Comparison of ENCODE assay signal across 16 mouse cellular contexts in the genomic region with DNA sequence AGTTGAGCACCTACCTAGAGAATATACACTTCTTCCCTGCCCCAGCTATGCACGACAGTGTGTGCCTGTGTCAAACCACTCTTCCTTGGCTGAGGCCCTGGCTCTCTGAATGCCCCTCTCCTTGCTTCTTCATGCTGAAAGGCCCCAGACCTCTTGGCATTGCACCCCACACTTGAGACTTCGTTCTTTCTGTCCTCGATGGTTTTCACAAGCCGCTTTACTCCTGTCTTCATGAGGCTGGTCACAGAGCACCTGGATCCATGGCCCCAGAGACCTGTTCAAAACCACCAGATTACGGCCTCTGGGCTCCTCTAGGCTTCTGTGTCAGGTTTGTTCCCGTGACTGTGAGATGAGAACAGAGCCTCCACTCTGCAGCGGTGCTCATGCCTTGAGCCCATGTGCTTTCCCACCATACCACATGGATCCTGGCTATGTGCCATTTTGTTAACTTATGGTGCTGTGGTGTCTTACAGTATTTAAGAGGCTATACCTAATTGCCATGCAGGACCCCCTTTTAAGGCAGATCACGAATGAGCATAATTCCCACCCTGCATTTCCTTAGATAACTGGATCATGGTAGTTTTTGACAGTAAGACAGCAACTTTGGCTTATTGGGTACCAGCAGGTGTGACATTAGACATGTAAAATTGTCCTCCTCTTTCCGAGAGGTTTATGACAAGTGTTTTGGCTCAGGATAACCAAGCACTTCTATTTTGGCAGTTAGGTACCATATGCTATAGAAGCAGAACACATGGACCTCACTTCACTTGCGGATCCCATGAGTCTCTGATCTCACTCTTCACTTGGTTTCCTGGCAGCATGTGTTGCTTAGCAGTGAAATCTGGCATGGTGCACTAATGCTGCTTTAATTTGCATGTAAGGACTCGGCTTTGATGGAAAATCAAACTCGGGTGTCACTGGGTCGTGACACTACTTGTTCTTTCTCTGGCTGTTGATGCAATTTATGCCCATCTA.
A peak's percentile ranks its signal among the peaks of the same experiment; 100 is the strongest.
DNase-seq lines count a peak whose midpoint lies in the region; ATAC-seq lines count a peak whose summit lies in the region.
"Had no signal": no experiment of that assay in that cellular context is flagged by ENCODE, and none has a peak within 500 bp of the region (broad histone marks: within the 10 kb centered on the region; RNA-seq: fewer than 3 reads in every experiment).

No protein-coding gene starts in this region.

- peak; percentile 78 for ATAC-seq in forebrain, embryonic 13.5 days
- ATAC-seq in forebrain, embryonic 11.5 days (replicated peaks; ENCODE audit: low FRiP score) = no peak
- ATAC-seq: lung, postnatal 0 days; midbrain, embryonic 13.5 days had no signal

- DNase-seq in forebrain, embryonic 11.5 days (ENCODE audit: low spot score) = no peak
- DNase-seq in layer of hippocampus, adult 11-12 months (ENCODE audit: low spot score) = peak; percentile 73
- DNase-seq in layer of hippocampus, postnatal 25 days (ENCODE audit: extremely low spot score in 1 of 2, low spot score in 1 of 2) = no peak
- DNase-seq in cerebellum, adult 9-10 months = peak; percentile 58
- DNase-seq in layer of hippocampus, adult 9-11 months = peak; percentile 85
- no peak for DNase-seq in thymus, postnatal 0 days (ENCODE audit: low spot score)
- DNase-seq in lung, postnatal 10 days = no peak
- DNase-seq: adrenal gland, postnatal 14 days; gastrocnemius, postnatal 10 days; kidney, adult 9 months; right cerebral cortex, adult 18-20 months had no signal

- no peaks in the 10 kb centered on the region for H3K9me3 ChIP-seq in forebrain, embryonic 13.5 days (replicated peaks)
- no peaks in the 10 kb centered on the region for H3K9me3 ChIP-seq in forebrain, embryonic 11.5 days (ENCODE audit: control insufficient read depth, low read length)
- H3K9me3 ChIP-seq: embryonic facial prominence, embryonic 15.5 days; midbrain, embryonic 13.5 days had no signal

- H3K27ac ChIP-seq in forebrain, embryonic 13.5 days = peak overlapping the region; percentile 65
- no peak overlapping the region for H3K27ac ChIP-seq in forebrain, embryonic 11.5 days (ENCODE audit: low read depth, low read length)
- H3K27ac ChIP-seq: embryonic facial prominence, embryonic 15.5 days; midbrain, embryonic 13.5 days had no signal

- H3K27me3 ChIP-seq in forebrain, embryonic 13.5 days = no peaks in the 10 kb centered on the region
- no peaks in the 10 kb centered on the region for H3K27me3 ChIP-seq in forebrain, embryonic 11.5 days (ENCODE audit: control insufficient read depth, insufficient read depth, low read length)
- H3K27me3 ChIP-seq: embryonic facial prominence, embryonic 15.5 days; midbrain, embryonic 13.5 days had no signal

- 88% methylated on average over 13 of the region's 13 CpGs for WGBS in forebrain, embryonic 13.5 days
- WGBS in forebrain, embryonic 11.5 days = 91% methylated on average over 13 of the region's 13 CpGs

- no peak overlapping the region for H3K4me3 ChIP-seq in forebrain, embryonic 13.5 days
- H3K4me3 ChIP-seq in forebrain, embryonic 11.5 days (ENCODE audit: low read depth, low read length) = no peak overlapping the region
- H3K4me3 ChIP-seq: embryonic facial prominence, embryonic 15.5 days; midbrain, embryonic 13.5 days had no signal

- H3K9ac ChIP-seq in forebrain, embryonic 13.5 days = no peak overlapping the region
- no peak overlapping the region for H3K9ac ChIP-seq in forebrain, embryonic 11.5 days (ENCODE audit: low read length)
- H3K9ac ChIP-seq: embryonic facial prominence, embryonic 15.5 days; midbrain, embryonic 13.5 days had no signal

- H3K36me3 ChIP-seq in forebrain, embryonic 13.5 days (ENCODE audit: poor library complexity, severe bottlenecking) = peaks cover 95% of the 10 kb centered on the region
- H3K36me3 ChIP-seq in forebrain, embryonic 11.5 days (ENCODE audit: control insufficient read depth, insufficient read depth, low read length) = peaks cover 24% of the 10 kb centered on the region; the same call in 1 of the 2 replicates

- no peaks in the 10 kb centered on the region for H3K4me1 ChIP-seq in forebrain, embryonic 13.5 days
- no peaks in the 10 kb centered on the region for H3K4me1 ChIP-seq in forebrain, embryonic 11.5 days (replicated peaks; ENCODE audit: control insufficient read depth, insufficient read depth, low read length)
- H3K4me1 ChIP-seq: embryonic facial prominence, embryonic 15.5 days; midbrain, embryonic 13.5 days had no signal

- H3K4me2 ChIP-seq in forebrain, embryonic 13.5 days = no peak overlapping the region
- H3K4me2 ChIP-seq in forebrain, embryonic 11.5 days (ENCODE audit: low read depth, low read length, severe bottlenecking) = no peak overlapping the region
- H3K4me2 ChIP-seq: embryonic facial prominence, embryonic 15.5 days; liver, embryonic 11.5 days; midbrain, embryonic 13.5 days had no signal

Comparison
In these comparisons a context has a peak if more than half of its experiments do, and no peak if none do; other contexts are left out.
1. DNase-seq: peak in layer of hippocampus, adult 11-12 months (single experiment), cerebellum, adult 9-10 months (single experiment) and layer of hippocampus, adult 9-11 months (single experiment); none in forebrain, embryonic 11.5 days (single experiment), layer of hippocampus, postnatal 25 days (0 of 2), thymus, postnatal 0 days (single experiment) and lung, postnatal 10 days (single experiment).